Mouse (Mus musculus): ENCODE measurements around the gene Mdh2.

Gene Mdh2

DNA sequence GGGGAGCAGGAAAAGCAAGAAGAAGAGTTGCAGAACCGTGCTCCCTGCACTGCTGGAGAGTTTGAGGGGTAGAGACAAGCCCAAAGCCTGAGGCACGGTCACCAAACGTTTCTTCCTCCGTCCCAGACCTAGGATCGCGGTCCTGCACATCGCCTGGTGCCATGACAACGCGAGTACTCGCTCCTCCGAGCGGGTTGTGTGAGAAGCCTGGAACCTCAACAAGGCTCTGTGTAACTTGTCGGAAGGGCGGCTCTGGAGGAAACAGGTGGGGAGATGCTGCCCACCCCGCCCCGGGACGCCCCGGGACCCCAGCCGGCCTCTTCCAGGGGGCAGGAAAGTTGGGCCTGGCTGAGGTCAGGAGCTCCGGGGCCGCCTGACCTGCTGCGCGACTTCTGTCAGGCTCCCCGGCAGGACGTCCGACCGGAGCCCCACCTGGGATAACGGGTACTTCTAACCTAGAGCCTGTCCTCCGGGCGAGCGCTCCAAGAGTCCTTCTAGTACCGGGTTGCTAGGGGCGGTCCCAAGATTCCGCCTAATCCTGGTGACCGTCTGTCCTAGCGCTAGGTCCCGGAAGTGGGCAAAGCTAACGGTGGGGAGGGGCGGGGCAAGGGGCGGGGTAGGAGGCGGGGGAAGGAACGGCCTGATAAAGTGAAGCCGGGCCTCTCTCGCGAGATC is 347 bp upstream of the Mdh2 start, which contains the start of gene Styxl1:
Gene Styxl1, minus strand, starts transcription at position 590 of the 675 bp plus-strand sequence.
- no peak for DNase-seq

DNA sequence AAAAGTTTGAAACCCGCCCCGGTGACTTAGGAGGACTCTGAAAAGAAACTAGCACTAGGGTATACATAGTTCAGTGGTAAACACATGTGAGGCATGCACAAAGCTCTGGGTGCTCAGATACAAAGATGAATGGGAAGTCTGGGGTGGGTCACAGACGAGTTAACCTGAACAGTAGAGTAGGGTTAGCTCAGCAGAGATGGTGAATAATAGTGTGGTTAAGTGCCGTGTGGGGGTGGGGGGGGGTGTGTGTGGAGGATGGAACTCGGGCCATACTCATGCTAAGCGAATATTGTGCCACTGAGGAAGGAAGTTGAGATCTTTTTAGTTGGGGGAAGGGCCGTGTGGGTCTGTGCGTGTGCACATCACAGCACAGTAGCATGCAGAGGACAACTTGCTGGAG is 2.1 kb downstream of the Mdh2 start:
- DNase-seq: no peak

DNA sequence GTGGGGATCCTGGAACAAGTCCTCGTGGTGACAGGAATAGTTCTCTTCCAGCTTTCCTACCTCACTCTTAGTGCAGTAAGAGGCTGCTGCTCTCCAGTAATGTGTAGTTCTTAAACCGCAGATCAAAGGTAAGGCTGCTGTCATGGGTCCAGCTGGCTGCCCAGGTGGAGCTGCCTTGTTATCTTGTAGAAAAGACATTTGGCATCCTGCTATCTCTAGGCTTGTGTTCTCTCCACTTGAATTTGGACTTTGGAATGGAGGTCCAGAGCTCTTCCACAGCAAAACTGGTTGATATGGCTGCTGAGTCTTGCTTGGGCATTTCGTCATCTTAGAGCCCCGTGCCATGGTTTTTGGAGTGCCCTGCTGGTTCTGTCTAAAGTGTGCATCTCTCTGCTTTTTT is 4.6 kb downstream of the Mdh2 start:
- DNase-seq: no peak

DNA sequence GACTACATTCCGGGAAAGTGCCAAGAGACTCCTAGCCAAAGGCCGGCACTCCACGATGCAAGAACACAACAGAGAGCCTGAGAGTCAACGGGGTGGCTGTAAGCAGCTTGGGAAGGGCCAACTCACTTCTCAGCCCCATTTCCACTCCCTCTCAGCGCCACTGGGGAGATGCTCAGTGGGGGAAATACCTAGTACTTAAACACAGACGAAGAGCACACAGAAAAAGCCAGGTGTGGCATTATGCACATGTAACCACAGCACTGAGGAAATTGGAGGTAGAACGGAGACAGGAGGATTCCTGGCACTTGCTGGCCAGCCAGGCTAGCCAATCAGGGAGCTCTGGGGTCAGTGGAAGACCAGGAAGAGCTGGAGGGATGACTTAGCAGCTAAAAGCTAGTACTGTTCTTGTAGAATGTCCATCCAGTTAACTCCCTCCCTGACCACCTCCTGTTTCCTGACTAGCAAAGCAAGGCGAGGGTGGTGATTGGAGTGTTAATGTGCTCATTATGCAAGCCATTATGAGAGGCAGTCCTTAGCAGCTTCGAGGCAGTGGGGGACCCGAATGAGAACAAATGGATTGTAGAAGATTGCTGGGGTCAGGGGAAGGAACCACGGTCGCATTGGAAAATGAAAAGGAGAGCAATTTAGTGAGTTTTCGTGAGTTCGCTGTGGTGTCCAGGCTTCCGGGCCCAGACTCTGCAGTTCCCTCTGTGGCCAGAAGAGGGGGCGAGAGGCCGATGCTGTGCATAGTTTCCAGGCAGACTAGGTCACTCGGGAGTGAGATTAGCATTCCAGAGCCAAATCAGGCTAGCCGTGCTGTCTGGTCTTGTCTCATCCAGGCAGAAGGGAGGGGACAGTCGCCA is 15.9 kb downstream of the Mdh2 start:
- peak; percentile 84 to 86 for DNase-seq

DNA sequence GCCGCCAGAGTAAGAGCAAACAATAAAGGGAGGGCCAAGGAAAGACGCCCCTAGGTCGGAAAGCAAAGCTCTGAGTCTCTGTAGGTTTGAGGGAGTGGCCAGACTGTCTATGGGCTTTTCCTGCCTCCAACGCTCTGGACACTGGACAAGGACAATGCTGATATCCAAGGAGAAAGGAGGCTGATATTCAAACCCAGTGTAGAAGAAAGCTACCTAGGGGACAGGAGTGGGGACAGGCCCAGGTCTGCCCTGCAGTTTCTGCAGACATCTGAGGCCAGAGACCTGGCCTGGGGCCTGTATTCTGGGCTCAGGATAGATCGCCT is 16.5 kb downstream of the Mdh2 start:
- DNase-seq: no peak

DNA sequence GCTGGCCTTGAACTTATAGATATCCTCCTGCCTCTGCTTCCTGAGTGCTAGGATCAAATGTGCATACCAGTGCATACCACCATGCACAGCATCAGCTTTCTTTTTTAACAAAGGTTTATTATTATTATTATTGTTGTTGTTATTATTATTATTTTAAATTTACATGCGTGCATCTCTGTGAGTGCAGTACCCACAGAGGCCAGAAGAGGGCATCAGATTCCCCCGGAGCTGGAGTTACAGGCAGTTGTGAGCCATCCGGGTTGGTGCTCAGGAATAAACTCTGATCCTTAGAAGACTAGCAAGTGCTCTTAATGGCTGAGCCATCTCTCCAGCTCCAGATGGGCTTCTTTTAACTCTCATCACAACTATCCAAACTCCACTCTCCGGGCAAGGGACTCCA is 21.5 kb downstream of the Mdh2 start:
- DNase-seq: peak; percentile 25 to 32

DNA sequence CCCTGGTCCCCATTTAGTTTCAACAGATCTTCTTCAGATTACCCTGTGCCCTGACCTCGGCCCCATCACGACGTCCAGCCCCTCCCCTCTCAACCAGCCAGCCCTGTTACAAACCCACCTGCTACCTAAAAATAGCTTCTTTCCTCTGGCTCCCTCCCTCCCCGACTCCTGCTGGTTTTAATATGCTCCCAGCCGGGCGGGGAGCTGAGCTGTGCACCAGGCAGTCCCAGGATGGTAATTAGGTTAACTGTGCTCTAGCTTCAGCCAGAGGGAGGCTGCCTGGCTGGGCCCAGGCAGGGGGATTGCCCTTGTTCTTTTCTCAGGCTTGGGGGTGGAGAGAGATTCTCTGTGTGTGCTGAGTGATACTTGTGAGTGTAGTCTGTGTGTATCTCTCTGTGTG is 22.6 kb downstream of the Mdh2 start:
- no peak for DNase-seq

DNA sequence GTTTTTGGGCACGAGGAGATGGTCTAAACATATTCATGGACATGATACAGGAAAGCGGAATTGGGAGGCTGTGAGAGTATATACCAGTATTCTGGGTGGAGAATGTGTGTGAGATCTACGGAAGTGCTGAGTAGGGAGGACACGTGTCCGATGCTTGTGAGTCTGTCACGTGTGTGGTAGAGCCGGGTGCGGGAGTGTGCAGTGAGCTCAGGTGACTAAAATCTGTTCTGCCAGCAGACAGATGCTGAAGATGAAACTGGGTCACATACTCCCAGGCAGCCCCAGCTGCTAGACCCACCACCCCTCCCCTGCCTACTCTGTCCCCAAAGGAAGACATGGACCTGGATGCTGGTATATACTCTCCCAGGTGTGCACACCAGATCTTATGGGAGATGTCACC is 24.4 kb downstream of the Mdh2 start:
- DNase-seq: no peak

DNA sequence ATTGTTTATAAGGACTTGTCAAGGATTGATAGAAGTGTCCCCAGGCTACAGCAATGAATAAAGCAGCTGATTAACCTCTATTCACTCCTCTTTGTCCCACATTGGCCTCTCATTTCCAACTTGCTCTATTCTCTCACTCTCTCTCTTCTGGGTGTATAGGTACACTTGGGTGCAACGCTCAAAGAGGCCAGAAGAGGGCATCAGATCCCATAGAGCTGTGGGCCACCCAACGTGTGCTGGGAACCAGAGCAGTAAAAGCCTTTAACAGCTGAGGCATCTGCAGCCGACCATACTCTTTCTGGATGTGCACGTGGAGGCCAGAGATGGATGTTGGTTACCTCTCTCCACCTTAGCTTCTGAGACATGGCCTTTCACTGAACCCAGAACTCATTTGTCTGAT is 24.9 kb downstream of the Mdh2 start:
- DNase-seq: no peak

DNA sequence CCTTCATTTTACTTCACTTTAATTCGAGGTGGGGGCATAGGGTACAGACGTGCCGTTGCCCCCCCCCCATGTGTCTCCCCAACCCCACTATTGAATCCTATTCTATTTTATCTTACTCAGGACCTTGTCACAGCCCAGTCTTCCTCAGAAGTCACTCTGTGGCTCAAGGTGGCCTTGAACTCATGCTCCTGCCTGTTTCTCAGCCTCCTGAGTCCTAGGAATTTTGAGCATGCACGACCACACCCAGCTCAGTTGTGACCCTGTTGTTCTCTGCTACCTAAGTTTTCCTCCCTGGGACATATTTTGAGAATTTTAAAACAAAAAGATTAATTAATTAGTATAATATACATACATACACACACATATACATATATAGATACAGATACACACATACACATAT is 25.4 kb downstream of the Mdh2 start:
- no peak for DNase-seq

DNA sequence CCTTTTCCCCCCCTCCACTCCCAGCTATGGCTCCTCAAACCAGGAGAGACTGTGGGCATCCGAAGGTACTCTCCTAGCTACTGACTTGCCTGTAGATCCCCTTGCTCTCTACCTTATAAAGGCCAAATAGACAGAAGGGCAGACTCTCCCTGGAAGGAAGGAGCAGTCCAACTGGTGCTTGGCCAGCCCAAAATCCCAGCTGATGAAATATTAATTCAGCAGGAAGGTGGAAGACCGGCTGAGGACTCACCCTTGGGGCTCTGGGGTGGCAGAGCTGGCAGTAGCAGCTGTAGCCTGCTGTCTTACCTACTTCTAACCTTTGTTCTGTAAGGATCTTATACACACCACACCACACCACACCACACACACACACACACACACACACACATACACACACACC is 26.5 kb downstream of the Mdh2 start:
- DNase-seq: no peak

DNA sequence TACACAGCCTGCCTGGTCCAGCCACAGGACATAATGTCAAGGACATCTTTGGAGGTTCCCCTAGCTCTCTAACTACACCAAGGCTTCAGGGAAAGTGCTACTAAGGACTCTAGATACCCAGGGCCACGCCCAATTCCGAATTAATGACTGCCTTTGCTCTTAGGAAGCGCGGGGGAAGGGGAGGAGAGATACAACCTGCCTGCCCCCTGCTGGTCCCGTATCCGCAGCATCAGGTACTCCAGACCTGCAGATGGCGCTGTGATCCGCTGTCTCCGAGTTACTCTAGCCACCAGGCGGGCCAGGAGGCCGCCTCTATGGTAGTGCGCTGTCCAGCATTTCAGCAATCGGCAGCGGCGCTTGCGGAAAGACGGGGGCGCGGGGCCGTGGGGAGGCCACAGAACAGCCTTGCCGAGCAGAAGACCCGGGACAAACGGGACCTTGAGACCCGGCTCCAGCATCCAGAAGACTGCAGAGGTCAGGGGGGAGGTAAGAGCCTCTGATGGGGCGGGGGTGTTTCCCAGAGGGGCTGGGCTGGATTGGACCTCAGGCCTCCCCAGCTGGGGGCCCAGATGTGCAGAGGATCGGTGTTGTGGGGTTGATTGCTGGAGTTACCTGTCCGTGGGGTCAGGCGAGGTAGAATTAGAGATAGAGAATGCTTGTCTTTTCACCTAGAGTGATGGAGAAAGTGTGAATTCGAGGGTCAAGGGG is 28.4 kb downstream of the Mdh2 start, which contains the start of gene Srrm3:
Gene Srrm3, plus strand, starts transcription at position 336 of the 708 bp plus-strand sequence.
- peak; percentile 97 to 98 for DNase-seq

DNA sequence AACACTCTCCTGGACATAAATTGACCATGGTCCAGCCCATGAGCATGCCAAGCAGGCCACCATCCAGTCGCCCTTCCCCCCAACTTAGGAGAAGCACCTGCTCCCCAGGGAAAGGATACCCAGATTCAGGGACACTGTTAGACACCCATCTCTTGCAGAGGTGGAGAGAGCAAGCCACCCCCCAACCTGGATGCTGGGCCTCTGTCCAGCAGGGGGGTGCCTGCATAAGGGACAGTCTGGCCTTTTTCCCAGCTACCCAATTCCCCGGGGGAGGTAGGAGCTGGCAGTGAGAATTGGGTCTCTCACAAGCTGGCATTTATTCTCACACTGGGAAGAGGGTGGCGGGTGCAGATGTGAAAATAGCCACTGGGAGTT is 29.0 kb downstream of the Mdh2 start:
- no peak for DNase-seq

DNA sequence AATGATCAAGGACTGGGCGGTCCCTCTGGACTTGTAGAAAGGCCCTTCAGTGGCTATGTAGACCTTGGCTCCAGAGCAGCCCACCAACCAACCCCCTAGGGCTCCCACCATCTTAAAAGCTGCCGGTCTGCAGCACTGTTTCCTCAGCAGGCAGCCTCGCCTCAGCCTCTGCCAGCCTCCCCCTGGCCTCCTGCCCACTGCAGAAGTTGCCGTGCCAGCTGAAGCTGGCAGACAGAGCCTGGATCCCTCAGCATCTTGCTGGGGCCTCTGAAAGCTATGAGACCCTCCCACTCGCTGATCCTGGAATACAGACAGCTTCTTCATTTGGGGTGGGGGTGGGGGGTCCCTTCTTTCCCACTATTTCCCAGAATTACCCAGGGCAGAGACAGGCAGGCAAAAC is 34.7 kb downstream of the Mdh2 start:
- no peak for DNase-seq

DNA sequence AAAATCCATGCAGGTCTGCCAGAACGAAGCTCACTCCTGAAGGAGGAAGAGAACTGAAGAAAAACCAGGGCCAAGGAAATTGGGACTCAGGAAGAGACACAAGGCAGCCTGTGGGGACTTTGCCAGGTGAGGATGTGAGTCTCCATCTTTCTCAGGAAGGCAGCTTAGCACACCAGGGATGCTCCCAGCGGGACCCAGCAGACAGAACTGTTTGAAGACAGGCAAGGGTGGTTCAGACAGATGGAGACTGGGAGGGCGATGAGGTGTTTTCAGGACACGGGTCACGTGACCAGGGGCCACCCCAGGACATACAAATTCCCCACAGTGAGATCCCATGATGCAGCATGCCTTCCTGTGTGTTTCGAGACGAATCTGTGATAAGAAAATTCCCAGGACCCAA is 40.2 kb downstream of the Mdh2 start:
- DNase-seq: no peak

DNA sequence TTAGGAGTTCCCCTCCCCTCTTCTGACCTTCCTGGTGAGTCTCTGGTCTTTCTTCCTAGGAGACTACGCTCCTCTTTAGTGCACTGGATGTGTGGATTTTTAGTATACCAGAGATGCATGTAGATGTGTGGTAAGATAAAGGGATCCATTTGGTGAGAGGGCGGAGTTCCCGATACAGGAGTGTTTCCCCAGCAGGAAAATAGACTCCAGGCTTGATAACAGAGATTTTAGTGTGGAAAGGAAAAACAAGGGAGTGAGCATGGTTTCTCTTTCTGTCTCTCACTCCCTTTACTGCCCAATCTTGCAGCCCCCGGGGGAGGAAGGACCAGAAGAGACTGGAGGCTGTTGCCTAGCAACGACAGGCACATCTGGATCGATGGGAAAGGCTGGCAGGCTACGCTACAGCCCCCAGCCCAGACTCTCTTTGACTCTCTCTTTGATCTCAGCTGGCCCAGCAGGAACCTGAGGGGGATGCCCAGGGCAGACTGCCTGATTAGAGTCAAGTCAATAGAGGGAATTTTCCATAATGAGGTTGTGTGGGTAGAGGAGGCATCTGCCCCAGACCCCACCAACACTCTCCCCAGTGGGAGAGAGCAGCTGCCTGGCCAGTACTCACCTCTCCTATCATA is 44.1 kb downstream of the Mdh2 start:
- DNase-seq: no peak

DNA sequence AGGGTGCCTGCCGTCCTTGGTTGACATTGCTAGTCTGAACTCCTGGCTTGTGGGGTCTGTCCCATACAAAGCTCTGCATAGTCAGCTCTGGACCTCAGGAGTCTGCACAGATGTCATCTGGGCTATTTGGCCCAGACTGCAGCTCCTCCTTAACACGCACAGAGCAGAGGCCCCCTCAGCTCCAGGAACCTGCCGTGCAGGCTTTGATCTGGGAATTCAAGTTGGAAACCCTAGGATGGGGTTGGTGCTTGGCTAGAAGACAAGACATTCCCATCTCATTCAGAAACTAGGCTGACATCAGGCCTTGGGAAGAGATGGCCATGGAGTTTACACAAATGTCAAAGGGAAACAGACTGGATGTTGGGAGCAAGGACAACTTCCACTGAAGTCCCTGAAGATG is 46.2 kb downstream of the Mdh2 start:
- DNase-seq: no peak

DNA sequence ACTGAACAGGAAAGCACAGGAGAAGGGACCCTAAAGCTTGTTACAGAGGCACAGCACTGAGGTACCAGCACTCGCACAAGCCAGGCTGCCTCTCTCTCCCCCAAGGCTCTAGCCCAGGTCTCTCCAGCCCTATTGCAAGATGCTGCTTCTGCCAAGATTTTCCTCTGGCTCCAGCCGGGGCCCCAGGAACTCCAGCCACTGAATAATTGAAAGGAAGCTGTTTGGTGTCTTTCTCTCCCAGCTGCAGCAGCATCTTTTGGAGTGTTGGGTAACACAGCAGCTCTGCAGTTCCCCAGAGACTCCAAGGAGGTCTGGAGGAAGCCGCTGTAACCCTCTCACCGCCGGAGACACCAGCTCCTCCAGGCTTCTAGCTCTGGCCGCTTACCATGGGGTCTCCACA is 47.9 kb downstream of the Mdh2 start:
- DNase-seq: no peak

DNA sequence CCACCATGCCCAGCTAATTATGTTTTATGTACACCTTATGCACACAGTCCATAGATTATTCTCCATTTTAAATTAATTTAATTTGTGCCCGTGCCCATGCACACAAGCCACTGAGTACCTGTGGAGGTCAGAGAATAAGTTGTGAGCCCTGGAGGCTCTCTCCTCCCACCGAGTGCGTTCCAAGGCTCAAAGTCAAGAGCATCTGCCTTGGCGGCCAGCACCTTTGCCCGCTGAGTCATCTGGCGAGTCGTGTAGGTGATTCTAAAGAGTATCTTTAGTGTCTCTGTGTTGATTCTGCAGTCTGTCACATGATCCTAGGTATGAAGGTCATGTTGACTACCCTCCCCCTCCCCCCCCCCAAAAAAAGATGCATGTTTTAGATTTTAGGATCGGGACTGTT is 51.1 kb downstream of the Mdh2 start:
- DNase-seq: no peak

DNA sequence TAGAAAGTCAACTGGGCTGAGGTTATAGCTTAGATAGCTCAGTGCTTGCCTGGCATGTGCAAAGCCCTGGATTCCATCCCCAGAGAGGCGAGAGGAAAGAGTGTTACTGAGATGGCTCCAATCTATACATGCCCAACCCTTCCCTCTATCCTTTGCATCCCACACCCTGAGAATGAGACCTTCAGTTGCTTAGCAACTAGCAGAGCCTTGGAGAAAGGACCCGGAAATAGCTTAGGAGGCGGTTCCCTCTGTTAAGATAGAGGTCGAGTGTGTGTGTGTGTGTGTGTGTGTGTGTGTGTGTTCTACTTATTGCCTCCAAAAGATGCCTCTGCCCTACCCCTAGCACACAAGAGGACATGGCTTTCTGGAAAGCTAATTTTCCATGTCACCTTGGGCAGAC is 54.4 kb downstream of the Mdh2 start:
- no peak for DNase-seq

DNA sequence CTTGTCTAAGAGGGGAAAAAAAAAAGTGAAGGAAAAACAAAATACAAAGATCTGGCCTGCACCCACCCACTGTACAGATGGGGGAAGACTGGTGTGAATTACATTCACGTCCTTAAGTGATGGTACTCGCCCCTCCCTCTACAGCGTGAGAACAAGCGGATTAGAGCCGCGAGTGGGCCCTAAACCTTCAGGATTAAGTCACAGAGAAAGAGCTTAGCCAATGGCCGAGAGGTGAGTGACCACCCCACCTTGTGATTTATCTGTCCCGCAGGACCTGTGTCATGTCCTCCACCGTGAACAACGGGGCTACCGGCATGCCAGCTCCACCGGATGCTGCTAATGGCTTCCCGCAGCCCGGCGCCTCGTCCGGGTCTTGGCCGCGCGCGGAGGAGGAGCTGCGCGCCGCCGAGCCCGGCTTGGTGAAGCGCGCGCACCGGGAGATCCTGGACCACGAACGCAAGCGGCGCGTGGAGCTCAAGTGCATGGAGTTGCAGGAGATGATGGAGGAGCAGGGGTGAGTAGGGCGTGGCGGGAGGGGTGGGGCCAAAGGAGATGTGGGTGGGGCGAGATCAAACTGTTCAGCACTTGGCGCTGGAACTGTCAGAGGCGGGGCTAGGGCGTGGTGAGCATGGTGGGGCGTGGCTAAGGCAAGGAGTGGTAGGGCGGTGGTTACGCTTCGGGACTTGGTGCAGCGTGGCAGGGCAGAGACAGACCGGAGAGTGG is 56.6 kb downstream of the Mdh2 start:
- peak; percentile 87 to 91 for DNase-seq

DNA sequence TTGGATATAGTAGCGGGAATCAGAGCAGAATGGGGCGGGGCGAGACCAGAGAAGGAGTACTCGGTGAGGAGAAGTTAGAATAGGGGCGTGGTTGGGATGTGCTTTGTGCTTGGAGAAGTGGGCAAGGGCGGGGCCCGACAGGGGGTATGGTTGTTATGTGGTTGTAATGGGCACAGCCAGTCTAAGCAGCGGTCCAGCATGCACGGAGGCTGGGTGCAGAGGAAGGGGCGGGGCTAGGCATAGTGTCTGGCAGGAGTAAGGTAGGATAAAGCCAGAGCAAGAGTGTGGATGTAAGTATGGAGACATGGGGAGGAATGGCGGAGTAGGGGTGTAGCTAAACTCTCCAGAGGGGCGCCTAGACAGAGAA is 57.2 kb downstream of the Mdh2 start:
- DNase-seq: no peak

DNA sequence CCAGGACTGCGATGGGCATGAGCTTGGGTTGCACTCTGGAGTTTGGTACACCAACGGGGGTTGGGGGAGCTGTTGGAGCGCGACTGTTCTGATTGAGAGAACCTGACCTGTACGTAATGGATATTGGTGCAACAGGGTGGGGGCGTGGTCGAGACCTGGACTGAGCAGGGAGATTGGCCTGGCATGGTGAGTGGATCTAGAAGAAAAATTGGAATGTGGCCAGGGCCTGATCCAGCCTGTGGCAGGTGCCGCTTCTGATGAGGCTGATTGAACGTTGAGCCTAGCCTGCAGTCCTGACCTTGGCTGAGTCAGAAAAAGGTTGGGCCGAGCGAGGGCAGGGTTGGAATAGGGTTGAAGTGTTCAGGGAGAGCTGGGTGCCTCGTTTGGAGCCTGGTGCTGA is 57.7 kb downstream of the Mdh2 start:
- no peak for DNase-seq
